Mouse (Mus musculus) spleen, adult 2 months (tissue): ENCODE measurements at regions not wholly inside any gene's neighbourhood (a gene's known extent, or its start where the extent isn't known, plus 50 kb on each side); places are given as distances from the start of the nearest gene placed in this dataset.

Source experiments
- CTCF ChIP-seq: fragments of 200-500 bp; IDR thresholded peaks from 2 replicates; pipeline ENCODE4 v1.5.1; 2011; ENCODE audit warnings: mild to moderate bottlenecking, inconsistent platforms; ENCODE audit not compliant: insufficient read depth, insufficient read length, insufficient replicate concordance; ENCODE audit errors: extremely low read depth
- POLR2A ChIP-seq: fragments of 200-500 bp; IDR thresholded peaks from 2 replicates; pipeline ENCODE4 v1.6.1; 2011; ENCODE audit warnings: low read depth, low read length, inconsistent platforms

DNA sequence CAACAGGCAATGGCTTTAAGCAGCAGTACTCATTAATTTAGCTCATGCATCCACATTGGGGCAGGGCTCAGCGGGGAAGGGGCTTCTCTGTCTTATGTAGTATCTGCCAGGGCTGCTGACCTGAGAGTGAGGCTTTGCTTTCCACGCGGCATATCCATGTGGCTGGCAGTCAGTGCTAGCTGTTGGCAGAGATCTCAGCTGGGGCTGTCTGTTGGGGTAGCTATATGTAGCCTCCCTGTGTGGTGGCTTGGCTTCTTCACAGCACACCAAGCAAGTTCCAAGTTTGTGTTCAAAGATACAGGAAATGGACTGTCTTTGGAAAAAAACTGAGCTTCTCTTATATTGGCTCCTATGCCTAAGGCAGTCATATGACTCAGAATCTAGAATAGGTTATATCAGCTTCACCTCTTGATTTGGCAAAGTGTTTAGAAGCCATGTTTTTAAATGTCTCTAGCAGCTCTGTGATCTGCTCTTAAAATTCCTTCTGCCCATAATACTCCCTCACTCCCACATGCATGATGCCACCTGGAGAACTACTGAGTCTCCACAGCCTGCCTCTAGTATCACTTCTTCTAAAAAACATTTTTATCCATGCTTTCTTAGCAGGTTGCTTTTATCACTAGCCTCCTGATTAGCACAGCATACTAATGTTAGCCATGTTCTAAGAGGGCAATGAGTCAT, 254.9 kb upstream of the Gm21798 start:
- no peak for TF ChIP-seq CTCF
- no peak for TF ChIP-seq POLR2A
